Mouse (Mus musculus): ENCODE results near the gene Vmn2r62. TPM values are rescaled to one million over a fixed set of nuclear protein-coding genes. Genes with fewer than 3 reads are reported as not detected.
"Not testable (repeated sequence)": the region's sequence is repeated elsewhere in the genome, so short reads cannot be mapped to it uniquely, and the experiment has no call there.

The Vmn2r62 gene
- polyA plus RNA-seq (2015; fragmentation: Nextera tagmentation; extraction: Ambion mirVana), result not detected in 2 replicates

GRCm38 (mm10) chr7:42793425-42793824 lies at the start of gene Vmn2r62:
TSS of gene Vmn2r62 (minus strand) at chr7:42793525.
- not testable (repeated sequence) for H3K4me3 ChIP-seq (ENCODE audit: low read depth, low read length); H3K4me1 ChIP-seq (ENCODE audit: insufficient read depth); H3K4me2 ChIP-seq (ENCODE audit: low read depth, low read length); H3K27ac ChIP-seq (ENCODE audit: low read depth); H3K9ac ChIP-seq (replicated peaks); H3K27me3 ChIP-seq (ENCODE audit: insufficient read depth, low read length); ATAC-seq; H3K36me3 ChIP-seq (replicated peaks; ENCODE audit: insufficient read depth, low read length); DNase-seq; H3K9me3 ChIP-seq (ENCODE audit: low read length)
- no CpG with 5 or more reads among the region's 1 CpGs for WGBS (ENCODE audit: insufficient replicate concordance)

DNA sequence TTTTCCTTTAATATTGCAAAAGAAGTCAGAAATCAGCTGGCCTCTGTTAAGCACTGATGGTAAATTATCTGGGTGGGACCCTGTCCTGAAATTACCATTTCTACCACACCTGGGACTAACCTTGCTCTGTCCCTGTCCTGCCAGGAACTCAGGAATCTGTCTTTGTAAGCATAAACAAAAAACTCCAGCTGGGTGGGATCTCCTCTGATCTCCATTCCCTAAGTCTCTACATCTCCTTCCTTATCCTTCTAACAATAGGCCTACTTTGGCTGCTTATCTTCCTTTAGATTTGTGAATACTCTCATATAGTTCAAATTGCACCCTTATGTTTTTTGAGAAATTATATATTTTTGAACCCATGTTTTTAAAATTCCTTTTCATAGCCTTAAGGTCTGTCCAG lies 45.0 kb upstream of the Vmn2r62 start:
- H3K4me2 ChIP-seq (ENCODE audit: low read depth, low read length); DNase-seq; H3K27me3 ChIP-seq (ENCODE audit: insufficient read depth, low read length); H3K4me3 ChIP-seq (ENCODE audit: low read depth, low read length); ATAC-seq; H3K9me3 ChIP-seq (ENCODE audit: low read length); H3K27ac ChIP-seq (ENCODE audit: low read depth); H3K36me3 ChIP-seq (replicated peaks; ENCODE audit: insufficient read depth, low read length); H3K9ac ChIP-seq (replicated peaks); H3K4me1 ChIP-seq (ENCODE audit: insufficient read depth): not testable (repeated sequence)

DNA sequence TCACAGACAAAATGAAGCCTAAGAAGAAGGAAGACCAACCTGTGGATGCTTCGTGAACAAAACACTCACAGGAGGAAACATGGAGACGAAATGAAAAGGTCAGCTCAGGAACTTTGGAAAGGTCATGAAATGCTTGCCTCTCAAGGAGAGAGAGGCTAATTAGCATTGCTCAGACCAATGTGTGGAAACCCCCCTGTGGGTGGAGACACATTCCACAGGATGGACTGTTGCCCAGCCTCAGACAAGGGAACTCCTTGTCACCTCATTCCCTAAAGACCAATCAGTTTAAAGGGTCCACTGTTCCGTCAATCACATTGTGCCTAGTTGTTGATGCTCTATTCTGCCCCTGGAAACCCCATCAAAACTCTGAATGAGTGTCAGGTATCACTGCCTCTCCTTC lies 38.9 kb upstream of the Vmn2r62 start:
- Histone ChIP-seq H3K9me3 (ENCODE audit: low read length) (no peaks in the 10 kb centered on the region; the same call in 1 of the 2 replicates), H3K27ac (ENCODE audit: low read depth) (no peak overlapping the region), H3K4me3 (ENCODE audit: low read depth, low read length) (no peak overlapping the region), H3K27me3 (ENCODE audit: insufficient read depth, low read length) (no peaks in the 10 kb centered on the region), H3K36me3 (replicated peaks; ENCODE audit: insufficient read depth, low read length) (no peaks in the 10 kb centered on the region), H3K9ac (replicated peaks) (no peak overlapping the region), H3K4me2 (ENCODE audit: low read depth, low read length) (no peak overlapping the region), H3K4me1 (ENCODE audit: insufficient read depth) (no peaks in the 10 kb centered on the region)
- DNase-seq, result no peak
- ATAC-seq, result no peak
- TF ChIP-seq EP300 (IDR thresholded peaks at IDR 0.05; ENCODE audit: low read depth) (no peak), CTCF (IDR thresholded peaks at IDR 0.05; ENCODE audit: low read depth) (no peak)
- 64% methylated on average over 3 of the region's 3 CpGs for WGBS (ENCODE audit: insufficient replicate concordance)

- no peaks in the 10 kb centered on the region for H3K9me3 ChIP-seq (ENCODE audit: low read length)
- 52% methylated on average over 20 of the region's 20 CpGs for WGBS (ENCODE audit: insufficient replicate concordance)
- no peak overlapping the region for H3K9ac ChIP-seq (replicated peaks)
- TF ChIP-seq CTCF (IDR thresholded peaks at IDR 0.05; ENCODE audit: low read depth) (no peak), EP300 (IDR thresholded peaks at IDR 0.05; ENCODE audit: low read depth) (no peak)
- no peak overlapping the region for H3K4me3 ChIP-seq (ENCODE audit: low read depth, low read length)
- no peak for DNase-seq
- H3K4me1 ChIP-seq (ENCODE audit: insufficient read depth), result no peaks in the 10 kb centered on the region
- no peak overlapping the region for H3K4me2 ChIP-seq (ENCODE audit: low read depth, low read length)
- no peaks in the 10 kb centered on the region for H3K36me3 ChIP-seq (replicated peaks; ENCODE audit: insufficient read depth, low read length)
- no peak for ATAC-seq
- no peaks in the 10 kb centered on the region for H3K27me3 ChIP-seq (ENCODE audit: insufficient read depth, low read length)
- no peak overlapping the region for H3K27ac ChIP-seq (ENCODE audit: low read depth)
Observed at GRCm38 (mm10) chr7:42749836-42750235, 43.5 kb downstream of the Vmn2r62 start.

DNA sequence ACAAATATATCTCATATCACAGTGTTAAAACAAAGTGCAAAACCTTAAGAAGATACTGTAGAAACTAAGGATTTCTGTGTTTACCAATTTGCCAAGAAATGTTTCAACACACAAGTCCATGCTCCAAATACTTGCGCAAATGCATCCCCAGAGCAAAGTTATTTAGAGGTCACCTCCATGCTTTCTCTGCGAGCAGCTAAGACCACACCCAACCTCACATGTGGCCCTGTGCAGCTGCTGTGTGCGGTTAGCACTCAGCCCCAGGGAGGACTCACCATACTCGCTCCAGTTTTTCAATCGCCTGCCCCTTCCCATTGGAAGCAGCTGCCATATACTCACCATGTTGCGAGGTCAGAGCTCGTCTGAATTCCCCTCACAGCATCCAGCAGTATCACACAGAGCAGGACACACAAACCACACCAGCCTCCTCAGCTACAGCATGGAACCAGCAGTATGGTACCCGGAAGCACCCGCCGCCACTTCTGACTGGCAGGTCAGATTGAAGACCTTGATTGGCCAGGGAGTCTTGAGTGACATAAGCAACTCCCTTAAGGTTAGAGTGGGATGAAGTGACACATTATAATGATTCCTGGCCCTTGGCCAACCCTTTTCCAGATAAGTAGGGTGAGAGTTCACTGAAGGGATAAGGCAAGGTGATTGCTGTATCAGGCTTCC lies 54.7 kb downstream of the Vmn2r62 start:
- 86% methylated on average over 10 of the region's 10 CpGs for WGBS (ENCODE audit: insufficient replicate concordance)
- no peaks in the 10 kb centered on the region for H3K27me3 ChIP-seq (ENCODE audit: insufficient read depth, low read length)
- H3K4me2 ChIP-seq (ENCODE audit: low read depth, low read length), result no peak overlapping the region
- H3K36me3 ChIP-seq (replicated peaks; ENCODE audit: insufficient read depth, low read length), result no peaks in the 10 kb centered on the region
- no peak overlapping the region for H3K27ac ChIP-seq (ENCODE audit: low read depth)
- TF ChIP-seq CTCF (IDR thresholded peaks at IDR 0.05; ENCODE audit: low read depth), result no peak
- TF ChIP-seq EP300 (IDR thresholded peaks at IDR 0.05; ENCODE audit: low read depth), result no peak
- no peaks in the 10 kb centered on the region for H3K4me1 ChIP-seq (ENCODE audit: insufficient read depth)
- H3K9me3 ChIP-seq (ENCODE audit: low read length), result no peaks in the 10 kb centered on the region
- DNase-seq (no peak), ATAC-seq (no peak)
- no peak overlapping the region for H3K4me3 ChIP-seq (ENCODE audit: low read depth, low read length)
- no peak overlapping the region for H3K9ac ChIP-seq (replicated peaks)

DNA sequence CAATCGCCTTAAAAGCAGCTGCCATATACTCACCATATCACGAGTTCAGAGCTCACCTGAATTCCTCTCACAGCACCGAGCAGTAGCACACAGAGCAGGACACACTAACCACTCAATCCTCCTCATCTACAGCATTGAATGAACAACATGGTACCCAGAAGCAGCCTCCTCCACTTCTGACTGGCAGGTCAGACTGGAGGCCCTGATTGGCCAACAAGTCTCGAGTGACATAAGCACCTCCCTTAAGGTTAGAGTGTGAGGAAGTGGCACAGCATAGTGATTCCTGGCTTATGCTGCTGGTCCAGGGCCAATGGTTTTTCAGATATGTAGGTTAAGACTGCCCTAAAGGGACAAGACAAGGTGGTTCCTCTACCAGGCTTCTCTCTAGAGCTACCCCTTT lies 66.4 kb downstream of the Vmn2r62 start, which contains the start of gene Gm17067:
TSS of gene Gm17067 (minus strand) at position 101 of the 400 bp plus-strand sequence.
- H3K27me3 ChIP-seq (ENCODE audit: insufficient read depth, low read length); H3K4me2 ChIP-seq (ENCODE audit: low read depth, low read length); H3K9me3 ChIP-seq (ENCODE audit: low read length); H3K36me3 ChIP-seq (replicated peaks; ENCODE audit: insufficient read depth, low read length); H3K4me1 ChIP-seq (ENCODE audit: insufficient read depth); DNase-seq; H3K9ac ChIP-seq (replicated peaks); H3K4me3 ChIP-seq (ENCODE audit: low read depth, low read length); ATAC-seq; H3K27ac ChIP-seq (ENCODE audit: low read depth): not testable (repeated sequence)
- WGBS (ENCODE audit: insufficient replicate concordance), result 72% methylated on average over 4 of the region's 4 CpGs

Other genes with a start within 250 kb of the Vmn2r62 start
- gene Gm21028, start 214.9 kb downstream of the Vmn2r62 start, polyA plus RNA-seq (2015; fragmentation: Nextera tagmentation; extraction: Ambion mirVana), result not detected in 2 replicates
- 0.14 and 0.21 TPM in 2 replicates for gene Zfp977, start 201.0 kb downstream of the Vmn2r62 start, polyA plus RNA-seq (2015; fragmentation: Nextera tagmentation; extraction: Ambion mirVana)
- gene Zfp976, start 150.9 kb downstream of the Vmn2r62 start, polyA plus RNA-seq (2015; fragmentation: Nextera tagmentation; extraction: Ambion mirVana), result 0.41 and 0.50 TPM in 2 replicates
- gene Zfp975, start 100.8 kb downstream of the Vmn2r62 start, polyA plus RNA-seq (2015; fragmentation: Nextera tagmentation; extraction: Ambion mirVana), result 1.5 and 1.6 TPM in 2 replicates
- gene Gm17067, start 66.5 kb downstream of the Vmn2r62 start, polyA plus RNA-seq (2015; fragmentation: Nextera tagmentation; extraction: Ambion mirVana), result not detected in 2 replicates
- gene Gm2381, start 73.7 kb upstream of the Vmn2r62 start, polyA plus RNA-seq (2015; fragmentation: Nextera tagmentation; extraction: Ambion mirVana), result not detected in 2 replicates
- not detected in 2 replicates for gene Vmn2r63, start 140.3 kb upstream of the Vmn2r62 start, polyA plus RNA-seq (2015; fragmentation: Nextera tagmentation; extraction: Ambion mirVana)
- gene Gm9268, start 225.2 kb upstream of the Vmn2r62 start, polyA plus RNA-seq (2015; fragmentation: Nextera tagmentation; extraction: Ambion mirVana), result not detected in 2 replicates

Data from liver, postnatal 0 days (tissue).